Mouse (Mus musculus) heart, adult 2 months (tissue): ENCODE measurements around the gene Olfr98.

Source experiments
- CTCF ChIP-seq: fragments of 200-600 bp; IDR thresholded peaks from 2 replicates; pipeline ENCODE4 v1.8.1; 2022; ENCODE audit warnings: antibody characterized with exemption, mild to moderate bottlenecking, moderate library complexity
- EP300 ChIP-seq: fragments of 200-500 bp; IDR thresholded peaks from 2 replicates; pipeline ENCODE4 v1.6.1; 2011; ENCODE audit warnings: low read depth, low read length, control low read depth; ENCODE audit not compliant: insufficient read depth
- POLR2A ChIP-seq: fragments of 200-500 bp; IDR thresholded peaks from 2 replicates; pipeline ENCODE4 v1.6.1; 2011; ENCODE audit warnings: mild to moderate bottlenecking, low read depth, low read length, control low read depth; ENCODE audit not compliant: insufficient read depth

DNA sequence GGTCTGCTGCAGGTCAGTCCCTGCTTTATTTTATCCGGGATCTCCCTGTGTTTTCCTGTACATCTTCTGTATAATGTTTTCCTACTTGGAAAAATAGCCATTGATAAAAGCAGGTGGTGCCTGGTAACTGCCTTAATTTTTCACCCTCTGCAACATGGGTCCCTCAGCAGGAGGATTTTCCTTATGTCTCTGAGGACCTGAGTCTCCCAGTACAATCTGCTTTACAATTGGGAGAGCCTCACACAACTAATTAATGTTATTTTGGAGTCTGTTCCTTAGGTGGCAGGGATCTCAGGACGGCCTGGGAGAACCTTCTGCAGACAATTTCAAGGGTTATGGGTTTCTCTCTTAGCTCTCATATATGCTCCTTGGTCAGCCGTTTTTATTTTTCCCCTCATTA, 50.5 kb downstream of the Olfr98 start, which contains the start of gene Olfr95:
- TF ChIP-seq EP300 = no peak
- no peak for TF ChIP-seq CTCF
- TF ChIP-seq POLR2A = no peak
